In genomic region chr17:88893451-88893850, GRCm38 (mm10) we compare ENCODE assay signal across 27 mouse cellular contexts.
"Had no signal": no experiment of that assay in that cellular context is flagged by ENCODE, and none has a peak within 500 bp of the region (broad histone marks: within the 10 kb centered on the region; RNA-seq: fewer than 3 reads in every experiment).

No protein-coding gene starts in this region.

- H3K9me3 ChIP-seq: embryonic facial prominence, embryonic 10.5 days; embryonic facial prominence, embryonic 12.5 days; embryonic facial prominence, embryonic 13.5 days; embryonic facial prominence, embryonic 15.5 days; forebrain, embryonic 10.5 days; forebrain, embryonic 12.5 days; forebrain, embryonic 13.5 days; forebrain, embryonic 15.5 days had no signal

- H3K36me3 ChIP-seq: embryonic facial prominence, embryonic 10.5 days; embryonic facial prominence, embryonic 12.5 days; embryonic facial prominence, embryonic 13.5 days; embryonic facial prominence, embryonic 15.5 days; forebrain, embryonic 10.5 days; forebrain, embryonic 12.5 days; forebrain, embryonic 15.5 days had no signal

- H3K9ac ChIP-seq: embryonic facial prominence, embryonic 12.5 days; embryonic facial prominence, embryonic 13.5 days; embryonic facial prominence, embryonic 15.5 days; forebrain, embryonic 12.5 days; forebrain, embryonic 13.5 days; forebrain, embryonic 15.5 days; forebrain, postnatal 0 days had no signal

- ATAC-seq: forebrain, embryonic 13.5 days; forebrain, embryonic 14.5 days; forebrain, embryonic 15.5 days; forebrain, embryonic 16.5 days; forebrain, postnatal 0 days had no signal

- H3K4me1 ChIP-seq: embryonic facial prominence, embryonic 10.5 days; embryonic facial prominence, embryonic 12.5 days; embryonic facial prominence, embryonic 13.5 days; embryonic facial prominence, embryonic 15.5 days; forebrain, embryonic 10.5 days; forebrain, embryonic 12.5 days; forebrain, embryonic 13.5 days; forebrain, embryonic 15.5 days had no signal

- H3K4me3 ChIP-seq: embryonic facial prominence, embryonic 10.5 days; embryonic facial prominence, embryonic 12.5 days; embryonic facial prominence, embryonic 13.5 days; embryonic facial prominence, embryonic 15.5 days; erythroblast, embryonic 14.5 days; forebrain, embryonic 10.5 days; forebrain, embryonic 12.5 days; forebrain, embryonic 13.5 days; forebrain, embryonic 15.5 days; gastrocnemius, adult 2 months had no signal

- DNase-seq: cerebellum, adult 2 months; cerebellum, adult 8-10 months; cerebellum, adult 9-10 months; cerebellum, adult 9-11 months; cerebellum, postnatal 10 days; cerebellum, postnatal 14 days; cerebellum, postnatal 25 days; cerebellum, postnatal 36 days; embryo, embryonic 11 days; forebrain, postnatal 0 days; gastrocnemius, adult 2 months; gastrocnemius, postnatal 10 days; gastrocnemius, postnatal 14 days; gastrocnemius, postnatal 25 days; gastrocnemius, postnatal 36 days; heart, adult 18-20 months had no signal

- H3K27ac ChIP-seq: embryonic facial prominence, embryonic 10.5 days; embryonic facial prominence, embryonic 12.5 days; embryonic facial prominence, embryonic 13.5 days; embryonic facial prominence, embryonic 15.5 days; forebrain, embryonic 10.5 days; forebrain, embryonic 12.5 days; forebrain, embryonic 13.5 days; forebrain, embryonic 15.5 days; gastrocnemius, adult 2 months had no signal

- H3K27me3 ChIP-seq: embryonic facial prominence, embryonic 12.5 days; embryonic facial prominence, embryonic 13.5 days; embryonic facial prominence, embryonic 15.5 days; forebrain, embryonic 12.5 days; forebrain, embryonic 13.5 days; forebrain, embryonic 15.5 days had no signal

- H3K4me2 ChIP-seq: embryonic facial prominence, embryonic 12.5 days; embryonic facial prominence, embryonic 13.5 days; embryonic facial prominence, embryonic 15.5 days; forebrain, embryonic 12.5 days; forebrain, embryonic 13.5 days; forebrain, embryonic 15.5 days had no signal
